Mouse (Mus musculus) embryonic facial prominence, embryonic 13.5 days (tissue): ENCODE results near the gene Gm13697. TPM values are rescaled to one million over a fixed set of nuclear protein-coding genes. Genes with fewer than 3 reads are reported as not detected.

ENCODE experiments used
- polyA plus RNA-seq: library from polyadenylated mRNA; unstranded; fragments of >200 nt; fragmentation: Nextera tagmentation; extraction: Ambion mirVana; gene quantifications from 2 replicates; pipeline ENCODE4 v1.2.1, GENCODE M21; 2015

Gm13697 gene
- polyA plus RNA-seq, 1 experiment from 2014 or later = not detected

Other genes starting within 250 kb of the Gm13697 start
- gene Fam171b, start 172.1 kb upstream of the Gm13697 start, polyA plus RNA-seq = 15.2 and 16.9 TPM in 2 replicates
- not detected in 2 replicates for gene Zswim2, start 43.5 kb upstream of the Gm13697 start, polyA plus RNA-seq
- not detected in 2 replicates for gene Gm13698, start 29.1 kb upstream of the Gm13697 start, polyA plus RNA-seq
- gene Gm13693, start 23.2 kb upstream of the Gm13697 start, polyA plus RNA-seq = not detected in 2 replicates
- gene Gm13695, start 17.4 kb upstream of the Gm13697 start, polyA plus RNA-seq = not detected in 2 replicates
- not detected in 2 replicates for gene Gm13696, start 11.6 kb upstream of the Gm13697 start, polyA plus RNA-seq
- not detected in 2 replicates for gene Gm13694, start 5.8 kb upstream of the Gm13697 start, polyA plus RNA-seq
- gene Gm13691, start 5.8 kb downstream of the Gm13697 start, polyA plus RNA-seq = not detected in 2 replicates